Mouse (Mus musculus) adrenal gland, adult (tissue): ENCODE measurements around the gene Entpd3.

Experiments
- DNase-seq, 2 experiments: peaks; one replicate each; pipeline ENCODE4 v3.0.0; 2022 to 2023; ENCODE audit warnings: low spot score in 1 of 2; ENCODE audit not compliant: inconsistent age in 2 of 2

Entpd3 gene

GRCm38 (mm10) chr9:120539662-120540251 is at the start of gene Entpd3:
Gene Entpd3 (plus strand): TSS chr9:120539818.
- DNase-seq: peak; percentile 15 to 72

- DNase-seq: peak in 1 of 2 experiments; percentile 40
These were observed 48.1 kb upstream of the Entpd3 start for GRCm38 (mm10) chr9:120491509-120491908.

- DNase-seq: no peak
These were observed 47.6 kb upstream of the Entpd3 start, which contains the start of gene Eif1b for GRCm38 (mm10) chr9:120492010-120492399. Gene Eif1b (plus strand): TSS chr9:120492232.

GRCm38 (mm10) chr9:120492400-120493351 is 46.9 kb upstream of the Entpd3 start:
- DNase-seq: peak; percentile 85 to 93

- peak in 1 of 2 experiments; percentile 30 for DNase-seq
These were observed 45.8 kb upstream of the Entpd3 start for GRCm38 (mm10) chr9:120493781-120494180.

- peak; percentile 50 to 90 for DNase-seq
These were observed 42.9 kb upstream of the Entpd3 start for GRCm38 (mm10) chr9:120496691-120497090.

- no peak for DNase-seq
These were observed 41.6 kb upstream of the Entpd3 start for GRCm38 (mm10) chr9:120497983-120498382.

- no peak for DNase-seq
These were observed 38.3 kb upstream of the Entpd3 start for GRCm38 (mm10) chr9:120501191-120501902.

GRCm38 (mm10) chr9:120502013-120502412 is 37.6 kb upstream of the Entpd3 start:
- peak; percentile 55 to 90 for DNase-seq

- no peak for DNase-seq
These were observed 35.2 kb upstream of the Entpd3 start for GRCm38 (mm10) chr9:120504423-120504822.

GRCm38 (mm10) chr9:120511781-120512180 is 27.8 kb upstream of the Entpd3 start:
- peak in 1 of 2 experiments; percentile 70 for DNase-seq

- no peak for DNase-seq
These were observed 22.9 kb upstream of the Entpd3 start for GRCm38 (mm10) chr9:120516720-120517119.

GRCm38 (mm10) chr9:120518946-120519345 is 20.7 kb upstream of the Entpd3 start:
- DNase-seq: no peak

- DNase-seq: peak in 1 of 2 experiments; percentile 43
These were observed 20.0 kb upstream of the Entpd3 start for GRCm38 (mm10) chr9:120519469-120520125.

GRCm38 (mm10) chr9:120521161-120521560 is 18.5 kb upstream of the Entpd3 start:
- DNase-seq: no peak

GRCm38 (mm10) chr9:120527270-120527669 is 12.3 kb upstream of the Entpd3 start:
- DNase-seq: peak in 1 of 2 experiments; percentile 50

- DNase-seq: no peak
These were observed 11.7 kb upstream of the Entpd3 start for GRCm38 (mm10) chr9:120527919-120528318.

- no peak for DNase-seq
These were observed 10.7 kb upstream of the Entpd3 start for GRCm38 (mm10) chr9:120528815-120529510.

- no peak for DNase-seq
These were observed 9.1 kb upstream of the Entpd3 start for GRCm38 (mm10) chr9:120530471-120530870.

GRCm38 (mm10) chr9:120532062-120532461 is 7.6 kb upstream of the Entpd3 start:
- DNase-seq: no peak
